Mouse (Mus musculus): ENCODE measurements around the gene Bcr. TPM values are rescaled to one million over a fixed set of nuclear protein-coding genes. Genes with fewer than 3 reads are reported as not detected.

The Bcr gene
- total and polyA plus RNA-seq, 3 experiments, result 0.71 TPM; not detected in 2

DNA sequence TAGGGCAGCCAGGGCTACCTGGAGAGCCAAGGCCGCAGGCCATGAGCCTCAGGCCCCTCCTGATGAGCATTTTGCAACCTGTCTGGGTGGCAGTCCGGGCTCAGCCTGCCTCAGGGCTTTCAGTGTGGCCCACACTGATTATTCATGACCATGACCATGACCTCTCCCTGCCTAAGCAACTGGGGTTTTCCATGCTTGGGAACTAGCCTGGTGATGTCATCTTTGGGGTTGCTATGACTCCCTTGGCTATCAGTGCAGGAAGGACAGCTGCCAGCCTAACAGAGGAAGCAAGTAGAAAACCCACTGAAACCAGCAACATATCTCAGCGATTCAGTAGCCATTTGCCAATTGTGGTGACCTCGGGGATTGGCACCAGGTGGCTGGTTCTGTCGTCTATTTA, 60.6 kb downstream of the Bcr start:
- Histone ChIP-seq H3K4me1 (ENCODE audit: insufficient read depth, low read depth, low read length) (no peaks in the 10 kb centered on the region), H3K4me3 (ENCODE audit: low read depth, low read length) (no peak overlapping the region), H3K36me3 (replicated peaks) (no peaks in the 10 kb centered on the region), H3K9me3 (replicated peaks) (peaks cover 59% of the 10 kb centered on the region), H3K27me3 (ENCODE audit: insufficient read depth, low read length) (no peaks in the 10 kb centered on the region)
- DNase-seq (ENCODE audit: low spot score), result no peak
- ATAC-seq (ENCODE audit: extremely low read depth, insufficient number of reproducible peaks, low FRiP score, poor library complexity, severe bottlenecking), result no peak
- TF ChIP-seq GATA1 (IDR thresholded peaks at IDR 0.05; ENCODE audit: borderline replicate concordance, low read length), result no peak
- TF ChIP-seq TAL1 (conservative IDR thresholded peaks at IDR 0.05; ENCODE audit: low read depth, low read length), result no peak
- no peak for TF ChIP-seq GATA2 (IDR thresholded peaks at IDR 0.05; ENCODE audit: borderline replicate concordance, low read depth, low read length)
- no peak for TF ChIP-seq POLR2AphosphoS5 (IDR thresholded peaks at IDR 0.05; ENCODE audit: insufficient replicate concordance, low read depth, low read length)
- no peak for TF ChIP-seq CTCF (IDR thresholded peaks at IDR 0.05; ENCODE audit: low read depth, low read length)

DNA sequence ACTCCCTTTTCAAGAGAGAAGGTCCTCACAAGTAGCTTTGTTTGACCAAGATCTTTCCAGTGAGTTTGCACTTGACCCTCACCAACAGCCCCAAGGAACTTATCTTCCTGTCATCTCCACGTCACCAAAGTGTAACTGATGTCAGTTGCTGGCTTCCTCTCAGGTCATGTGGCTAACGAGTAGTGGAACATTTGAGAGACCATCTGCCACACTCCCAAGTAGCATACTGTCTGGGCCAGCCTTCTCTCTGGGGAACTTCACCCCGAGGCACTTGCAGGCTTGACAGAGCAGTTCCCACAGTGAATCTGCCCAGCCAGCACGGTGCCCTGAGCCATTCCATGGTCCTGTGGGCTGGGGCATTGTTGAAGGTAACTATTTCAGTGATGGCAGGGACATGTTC, 65.2 kb downstream of the Bcr start:
- DNase-seq (ENCODE audit: low spot score), result no peak
- no peaks in the 10 kb centered on the region for H3K4me1 ChIP-seq (ENCODE audit: insufficient read depth, low read depth, low read length)
- H3K4me3 ChIP-seq (ENCODE audit: low read depth, low read length), result no peak overlapping the region
- ATAC-seq (ENCODE audit: extremely low read depth, insufficient number of reproducible peaks, low FRiP score, poor library complexity, severe bottlenecking), result no peak
- no peaks in the 10 kb centered on the region for H3K27me3 ChIP-seq (ENCODE audit: insufficient read depth, low read length)
- peaks cover 74% of the 10 kb centered on the region for H3K9me3 ChIP-seq (replicated peaks)
- no peak for TF ChIP-seq POLR2AphosphoS5 (IDR thresholded peaks at IDR 0.05; ENCODE audit: insufficient replicate concordance, low read depth, low read length)
- TF ChIP-seq GATA2 (IDR thresholded peaks at IDR 0.05; ENCODE audit: borderline replicate concordance, low read depth, low read length), result no peak
- TF ChIP-seq GATA1 (IDR thresholded peaks at IDR 0.05; ENCODE audit: borderline replicate concordance, low read length), result no peak
- TF ChIP-seq CTCF (IDR thresholded peaks at IDR 0.05; ENCODE audit: low read depth, low read length), result no peak
- TF ChIP-seq TAL1 (conservative IDR thresholded peaks at IDR 0.05; ENCODE audit: low read depth, low read length), result no peak
- H3K36me3 ChIP-seq (replicated peaks), result no peaks in the 10 kb centered on the region

DNA sequence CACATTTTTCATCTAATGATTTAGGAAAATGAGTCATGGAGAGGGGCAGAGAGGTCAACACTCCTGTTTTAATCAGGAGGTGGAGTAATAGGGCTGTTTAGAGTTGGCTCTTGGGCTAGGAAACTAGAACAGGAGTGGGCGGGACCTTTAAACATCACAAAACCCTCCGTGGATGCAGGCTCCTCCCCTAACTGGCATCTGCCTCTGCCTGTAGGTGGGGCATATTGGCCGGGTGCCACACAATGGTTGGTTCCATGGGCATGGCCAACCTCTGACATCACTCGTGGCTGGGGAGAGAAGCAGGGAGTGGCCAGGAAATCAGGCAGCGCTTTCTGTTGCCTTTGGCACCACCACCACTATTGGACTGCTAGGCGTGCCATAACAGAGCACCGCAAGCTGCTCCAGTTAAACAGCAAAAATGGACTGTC, 68.9 kb downstream of the Bcr start:
- peaks cover 72% of the 10 kb centered on the region for H3K9me3 ChIP-seq (replicated peaks)
- DNase-seq (ENCODE audit: low spot score), result no peak
- TF ChIP-seq CTCF (IDR thresholded peaks at IDR 0.05; ENCODE audit: low read depth, low read length) (no peak), POLR2AphosphoS5 (IDR thresholded peaks at IDR 0.05; ENCODE audit: insufficient replicate concordance, low read depth, low read length) (no peak), GATA1 (IDR thresholded peaks at IDR 0.05; ENCODE audit: borderline replicate concordance, low read length) (no peak), GATA2 (IDR thresholded peaks at IDR 0.05; ENCODE audit: borderline replicate concordance, low read depth, low read length) (no peak), TAL1 (conservative IDR thresholded peaks at IDR 0.05; ENCODE audit: low read depth, low read length) (no peak)
- H3K4me3 ChIP-seq (ENCODE audit: low read depth, low read length), result no peak overlapping the region
- H3K27me3 ChIP-seq (ENCODE audit: insufficient read depth, low read length), result no peaks in the 10 kb centered on the region
- H3K4me1 ChIP-seq (ENCODE audit: insufficient read depth, low read depth, low read length), result no peaks in the 10 kb centered on the region
- no peaks in the 10 kb centered on the region for H3K36me3 ChIP-seq (replicated peaks)
- ATAC-seq (ENCODE audit: extremely low read depth, insufficient number of reproducible peaks, low FRiP score, poor library complexity, severe bottlenecking), result no peak

DNA sequence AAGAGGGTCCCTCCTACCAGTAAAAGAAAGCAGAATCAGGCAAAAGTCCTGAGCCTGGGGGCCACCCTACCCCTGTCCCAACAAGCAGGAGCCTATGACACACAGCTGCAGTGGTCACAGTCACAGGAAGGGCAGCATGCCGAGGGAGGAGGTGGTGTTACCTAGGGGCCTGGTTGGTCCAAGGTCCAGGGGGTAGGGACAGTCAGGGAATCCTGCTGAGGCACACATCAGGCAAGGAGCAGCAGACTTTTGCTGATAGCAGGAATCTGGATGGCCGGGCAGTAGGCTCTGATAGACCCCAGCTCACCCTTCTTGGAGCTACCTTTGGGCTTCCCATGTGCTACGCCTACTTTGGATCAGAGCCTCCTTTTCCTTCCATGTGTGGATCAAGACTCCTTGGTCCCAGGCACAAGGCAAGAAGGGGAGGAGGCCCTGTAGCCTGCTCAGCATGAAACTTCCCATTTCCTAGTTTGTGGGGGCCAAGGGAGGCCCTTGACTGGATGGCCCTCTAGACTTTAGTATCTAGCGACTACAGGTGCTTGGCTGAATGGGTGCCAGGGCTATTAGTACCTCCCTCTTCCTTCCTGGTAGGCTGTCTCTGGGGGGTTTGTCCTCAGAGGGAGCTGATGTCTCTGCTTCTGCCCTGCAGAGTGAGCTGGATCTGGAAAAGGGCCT, 70.1 kb downstream of the Bcr start:
- no peak for ATAC-seq (ENCODE audit: extremely low read depth, insufficient number of reproducible peaks, low FRiP score, poor library complexity, severe bottlenecking)
- TF ChIP-seq CTCF (IDR thresholded peaks at IDR 0.05; ENCODE audit: low read depth, low read length) (no peak), GATA2 (IDR thresholded peaks at IDR 0.05; ENCODE audit: borderline replicate concordance, low read depth, low read length) (no peak), TAL1 (conservative IDR thresholded peaks at IDR 0.05; ENCODE audit: low read depth, low read length) (no peak), GATA1 (IDR thresholded peaks at IDR 0.05; ENCODE audit: borderline replicate concordance, low read length) (no peak), POLR2AphosphoS5 (IDR thresholded peaks at IDR 0.05; ENCODE audit: insufficient replicate concordance, low read depth, low read length) (no peak)

DNA sequence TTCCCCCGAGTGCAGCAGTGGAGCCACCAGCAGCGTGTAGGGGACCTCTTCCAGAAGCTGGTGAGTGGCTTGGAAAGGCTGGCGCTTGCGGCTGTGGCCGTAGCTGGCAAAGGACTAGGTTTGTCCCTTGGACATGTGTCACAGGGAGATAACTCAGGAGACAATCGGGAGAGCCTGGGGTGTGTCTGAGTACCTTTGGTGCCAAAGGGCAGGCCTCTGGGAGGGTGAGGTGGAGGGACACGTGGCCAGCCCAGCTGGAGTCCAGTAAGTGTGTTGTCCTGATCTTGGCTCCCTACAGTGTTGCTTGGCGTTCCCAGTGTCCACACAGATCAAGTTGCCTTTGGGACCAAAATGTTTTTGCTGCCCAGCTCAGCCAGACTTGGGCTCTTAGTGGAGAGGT, 71.2 kb downstream of the Bcr start:
- H3K9me3 ChIP-seq (replicated peaks), result peaks cover 72% of the 10 kb centered on the region
- DNase-seq (ENCODE audit: low spot score) (no peak), ATAC-seq (ENCODE audit: extremely low read depth, insufficient number of reproducible peaks, low FRiP score, poor library complexity, severe bottlenecking) (no peak)
- H3K27me3 ChIP-seq (ENCODE audit: insufficient read depth, low read length), result no peaks in the 10 kb centered on the region
- no peaks in the 10 kb centered on the region for H3K4me1 ChIP-seq (ENCODE audit: insufficient read depth, low read depth, low read length)
- TF ChIP-seq TAL1 (conservative IDR thresholded peaks at IDR 0.05; ENCODE audit: low read depth, low read length) (no peak), GATA2 (IDR thresholded peaks at IDR 0.05; ENCODE audit: borderline replicate concordance, low read depth, low read length) (no peak), GATA1 (IDR thresholded peaks at IDR 0.05; ENCODE audit: borderline replicate concordance, low read length) (no peak), CTCF (IDR thresholded peaks at IDR 0.05; ENCODE audit: low read depth, low read length) (no peak), POLR2AphosphoS5 (IDR thresholded peaks at IDR 0.05; ENCODE audit: insufficient replicate concordance, low read depth, low read length) (no peak)
- no peaks in the 10 kb centered on the region for H3K36me3 ChIP-seq (replicated peaks)
- no peak overlapping the region for H3K4me3 ChIP-seq (ENCODE audit: low read depth, low read length)

More for the DNA sequence above, 70.1 kb downstream of the Bcr start:
- Histone ChIP-seq H3K4me3 (ENCODE audit: low read depth, low read length) (no peak overlapping the region), H3K36me3 (replicated peaks) (no peaks in the 10 kb centered on the region), H3K4me1 (ENCODE audit: insufficient read depth, low read depth, low read length) (no peaks in the 10 kb centered on the region), H3K27me3 (ENCODE audit: insufficient read depth, low read length) (no peaks in the 10 kb centered on the region), H3K9me3 (replicated peaks) (peaks cover 72% of the 10 kb centered on the region)
- DNase-seq (ENCODE audit: low spot score), result no peak

- Histone ChIP-seq H3K27me3 (ENCODE audit: insufficient read depth, low read length) (no peaks in the 10 kb centered on the region), H3K36me3 (replicated peaks) (no peaks in the 10 kb centered on the region), H3K4me1 (ENCODE audit: insufficient read depth, low read depth, low read length) (no peaks in the 10 kb centered on the region), H3K9me3 (replicated peaks) (peaks cover 51% of the 10 kb centered on the region), H3K4me3 (ENCODE audit: low read depth, low read length) (no peak overlapping the region)
- DNase-seq (ENCODE audit: low spot score), result no peak
- ATAC-seq (ENCODE audit: extremely low read depth, insufficient number of reproducible peaks, low FRiP score, poor library complexity, severe bottlenecking), result no peak
- TF ChIP-seq GATA2 (IDR thresholded peaks at IDR 0.05; ENCODE audit: borderline replicate concordance, low read depth, low read length) (no peak), GATA1 (IDR thresholded peaks at IDR 0.05; ENCODE audit: borderline replicate concordance, low read length) (no peak), CTCF (IDR thresholded peaks at IDR 0.05; ENCODE audit: low read depth, low read length) (no peak), TAL1 (conservative IDR thresholded peaks at IDR 0.05; ENCODE audit: low read depth, low read length) (no peak), POLR2AphosphoS5 (IDR thresholded peaks at IDR 0.05; ENCODE audit: insufficient replicate concordance, low read depth, low read length) (no peak)
Observed at GRCm38 (mm10) chr10:75134861-75135517, 74.6 kb downstream of the Bcr start.

All from G1E (cell line).